Mouse (Mus musculus) C2C12 (cell line): ENCODE data around the gene Bend6.

Source experiments
- CEBPB ChIP-seq: IDR thresholded peaks from one replicate; pipeline ENCODE4 v1.6.1; 2011; ENCODE audit warnings: low read depth, mild to moderate bottlenecking, control low read depth, moderate library complexity
- CTCF ChIP-seq: IDR thresholded peaks from one replicate; pipeline ENCODE4 v1.5.1; 2011; ENCODE audit not compliant: control insufficient read depth, insufficient read depth, insufficient read length
- FOSL1 ChIP-seq: IDR thresholded peaks from one replicate; pipeline ENCODE4 v1.8.0; 2011; ENCODE audit warnings: mild to moderate bottlenecking, low read length; ENCODE audit not compliant: poor library complexity, insufficient read depth, severe bottlenecking
- MAX ChIP-seq: IDR thresholded peaks from one replicate; pipeline ENCODE4 v1.6.1; 2011; ENCODE audit warnings: mild to moderate bottlenecking, control low read depth
- MYOD1 ChIP-seq: IDR thresholded peaks from one replicate; pipeline ENCODE4 v1.6.1; 2011; ENCODE audit warnings: low read depth; ENCODE audit not compliant: control insufficient read depth, insufficient read length
- MYOG ChIP-seq: IDR thresholded peaks from one replicate; pipeline ENCODE4 v1.6.1; 2011; ENCODE audit not compliant: control insufficient read depth, insufficient read length; ENCODE audit errors: extremely low read depth
- USF1 ChIP-seq: IDR thresholded peaks from one replicate; pipeline ENCODE4 v1.6.1; 2011; ENCODE audit warnings: low read depth, mild to moderate bottlenecking, control low read depth, moderate library complexity

DNA sequence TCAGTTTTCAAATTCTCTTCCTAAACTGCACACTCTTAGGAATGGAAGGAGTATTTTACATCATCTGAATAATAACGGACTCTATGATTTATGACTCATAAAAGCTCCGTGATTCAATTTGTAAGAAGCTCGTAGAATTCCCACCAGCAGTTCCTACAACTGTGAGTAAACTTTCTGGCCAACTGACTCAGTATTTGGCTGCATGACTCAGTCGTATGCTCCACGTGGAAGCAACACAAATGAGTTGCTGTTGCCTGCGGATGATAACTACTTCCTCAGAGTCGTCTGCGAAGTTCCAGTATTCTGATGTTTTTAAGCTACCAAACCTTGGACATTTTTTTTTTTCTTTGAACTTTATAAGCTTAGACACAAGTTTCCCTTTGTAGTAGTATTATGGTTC is 7.4 kb downstream of the Bend6 start:
- no peak for TF ChIP-seq CTCF
- peak; percentile 100 for TF ChIP-seq MAX
- peak; percentile 73 for TF ChIP-seq USF1
- no peak for TF ChIP-seq MYOG
- TF ChIP-seq FOSL1: peak; percentile 87
- TF ChIP-seq MYOD1: no peak
- no peak for TF ChIP-seq CEBPB
